Mouse (Mus musculus): Measurements from ENCODE around the gene Bola1.

Gene Bola1

GRCm38 (mm10) chr3:96155501-96155900 is 64.0 kb downstream of the Bola1 start:
- DNase-seq (ENCODE audit: low read depth, low spot score): no peak

GRCm38 (mm10) chr3:96152611-96153010 is 66.9 kb downstream of the Bola1 start:
- peak; percentile 75 for DNase-seq (ENCODE audit: low read depth, low spot score)

GRCm38 (mm10) chr3:96151836-96152235 is 67.7 kb downstream of the Bola1 start:
- no peak for DNase-seq (ENCODE audit: low read depth, low spot score)

GRCm38 (mm10) chr3:96147950-96148349 is 71.6 kb downstream of the Bola1 start:
- peak; percentile 84 for DNase-seq (ENCODE audit: low read depth, low spot score)

All from brain, adult 2 months (tissue).